In genomic region chr2:15139877-15140276, GRCm38 (mm10) we compare ENCODE assay signal across 21 mouse cellular contexts.
"Had no signal": no experiment of that assay in that cellular context is flagged by ENCODE, and none has a peak within 500 bp of the region (broad histone marks: within the 10 kb centered on the region; RNA-seq: fewer than 3 reads in every experiment).

No protein-coding gene starts in this region.

- DNase-seq: lung, adult 18-20 months; lung, embryonic 14.5 days; lung, postnatal 10 days; lung, postnatal 4 days; midbrain, embryonic 14.5 days; retina, postnatal 1 day; right cerebral cortex, adult 18-20 months; right cerebral cortex, postnatal 25 days; right cerebral cortex, postnatal 4 days; thymus, adult 2 months; thymus, postnatal 25 days; thymus, postnatal 4 days had no signal

- H3K27ac ChIP-seq: midbrain, embryonic 10.5 days; midbrain, embryonic 12.5 days; neural tube, embryonic 13.5 days; neural tube, embryonic 15.5 days; stomach, embryonic 15.5 days; stomach, postnatal 0 days had no signal

- H3K36me3 ChIP-seq: midbrain, embryonic 10.5 days; midbrain, embryonic 12.5 days; neural tube, embryonic 13.5 days; neural tube, embryonic 15.5 days; stomach, embryonic 15.5 days had no signal

- H3K4me3 ChIP-seq: megakaryocyte, embryonic 14.5 days; midbrain, embryonic 10.5 days; midbrain, embryonic 12.5 days; myocyte; neural tube, embryonic 13.5 days; neural tube, embryonic 15.5 days; stomach, embryonic 15.5 days had no signal

- H3K27me3 ChIP-seq: megakaryocyte, embryonic 14.5 days; midbrain, embryonic 12.5 days; neural tube, embryonic 13.5 days; neural tube, embryonic 15.5 days; stomach, embryonic 15.5 days had no signal

- H3K4me1 ChIP-seq: megakaryocyte, embryonic 14.5 days; midbrain, embryonic 10.5 days; midbrain, embryonic 12.5 days; neural tube, embryonic 13.5 days; neural tube, embryonic 15.5 days; stomach, embryonic 15.5 days had no signal

- H3K4me2 ChIP-seq: lung, embryonic 14.5 days; midbrain, embryonic 12.5 days; neural tube, embryonic 13.5 days; neural tube, embryonic 15.5 days; stomach, embryonic 15.5 days had no signal

- H3K9ac ChIP-seq: lung, embryonic 14.5 days; midbrain, embryonic 12.5 days; neural tube, embryonic 13.5 days; neural tube, embryonic 15.5 days; stomach, embryonic 15.5 days had no signal

- H3K9me3 ChIP-seq: midbrain, embryonic 10.5 days; midbrain, embryonic 12.5 days; neural tube, embryonic 13.5 days; neural tube, embryonic 15.5 days; stomach, embryonic 15.5 days had no signal

- ATAC-seq: midbrain, embryonic 16.5 days had no signal
